Mouse (Mus musculus): ENCODE measurements around the gene Glod4. TPM values are rescaled to one million over a fixed set of nuclear protein-coding genes. Genes with fewer than 3 reads are reported as not detected.

The Glod4 gene
- total and polyA plus RNA-seq, 3 experiments: 121 to 190 (median 161) TPM

- peak; percentile 42 for DNase-seq (ENCODE audit: extremely low read depth)
- H3K27ac ChIP-seq (ENCODE audit: insufficient read depth, low read depth): no peak overlapping the region
- no peak overlapping the region for H3K4me2 ChIP-seq (ENCODE audit: insufficient read depth, low read depth, poor library complexity, severe bottlenecking)
- H3K4me1 ChIP-seq (ENCODE audit: control insufficient read depth in 1 of 2, insufficient read depth in 2 of 2): peaks cover 6 to 41% of the 10 kb centered on the region in 2 experiments
- no peak overlapping the region for H3K9ac ChIP-seq (ENCODE audit: insufficient read depth, low read depth)
- dilution Hi-C loops (cut with MboI; ENCODE audit: extremely low pct_ligation_motif_present, extremely low pct_unique_long_range_greater_than_20kb, low sequenced_read_pairs) (no loop called here), in situ Hi-C loops (cut with MboI; ENCODE audit: low pct_ligation_motif_present, low pct_unique_long_range_greater_than_20kb, low sequenced_read_pairs) (loop anchor here (10.0 kb wide), 1 partner anchor 129 kb away; the partner anchor contains the start of gene Rflnb)
- TF ChIP-seq IRF4 (IDR thresholded peaks at IDR 0.05; ENCODE audit: low read depth, low read length): peak; percentile 55
- TF ChIP-seq SIN3A (IDR thresholded peaks at IDR 0.05; ENCODE audit: low read length): peak; percentile 9; the same call in 1 of the 2 replicates
- TF ChIP-seq RAD21 (IDR thresholded peaks at IDR 0.05; ENCODE audit: low read depth, low read length): no peak
- no peak for TF ChIP-seq ELF1 (IDR thresholded peaks at IDR 0.05; ENCODE audit: low read depth, low read length)
- TF ChIP-seq MAZ (IDR thresholded peaks at IDR 0.05; ENCODE audit: low read depth, low read length): no peak
- TF ChIP-seq BHLHE40 (IDR thresholded peaks at IDR 0.05; ENCODE audit: low read depth, low read length): peak; percentile 36
- TF ChIP-seq MAX (IDR thresholded peaks at IDR 0.05; ENCODE audit: low read length): no peak
- no peak for TF ChIP-seq CTCF (conservative IDR thresholded peaks at IDR 0.05 in 1 of 2, IDR thresholded peaks at IDR 0.05 in 1 of 2; ENCODE audit: low read depth in 2 of 2, low read length in 2 of 2)
- TF ChIP-seq TCF12 (IDR thresholded peaks at IDR 0.05; ENCODE audit: low read depth, low read length): 0 out of 2 replicates have a peak, but pooled peaks have one; percentile 21
- TF ChIP-seq CHD2 (IDR thresholded peaks at IDR 0.05; ENCODE audit: low read length): peak; percentile 55; the same call in 1 of the 2 replicates
- no peak for TF ChIP-seq PAX5 (IDR thresholded peaks at IDR 0.05; ENCODE audit: low read length)
- no peak for TF ChIP-seq KAT2A (IDR thresholded peaks at IDR 0.05; ENCODE audit: insufficient replicate concordance, low read length)
- 0 out of 2 replicates have a peak, but pooled peaks have one; percentile 32 for TF ChIP-seq JUN (IDR thresholded peaks at IDR 0.05; ENCODE audit: insufficient read depth, low read depth, low read length)
- no peak for TF ChIP-seq E2F4 (IDR thresholded peaks at IDR 0.05; ENCODE audit: insufficient replicate concordance, low read depth, low read length)
- TF ChIP-seq MAFK (IDR thresholded peaks at IDR 0.05; ENCODE audit: insufficient replicate concordance, low read length): no peak
- TF ChIP-seq MYC (IDR thresholded peaks at IDR 0.05; ENCODE audit: low read depth, low read length): peak; percentile 53; the same call in 1 of the 2 replicates
- TF ChIP-seq POLR2AphosphoS2 (IDR thresholded peaks at IDR 0.05; ENCODE audit: low read depth, low read length): no peak
- TF ChIP-seq JUND (conservative IDR thresholded peaks at IDR 0.05; ENCODE audit: low read depth, low read length): peak; percentile 43; the same call in 1 of the 2 replicates
- TF ChIP-seq ETS1 (conservative IDR thresholded peaks at IDR 0.05; ENCODE audit: low read depth, low read length): no peak
- TF ChIP-seq ZKSCAN1 (IDR thresholded peaks at IDR 0.05; ENCODE audit: borderline replicate concordance, low read depth, low read length): no peak
- 0 out of 2 replicates have a peak, but pooled peaks have one; percentile 15 for TF ChIP-seq HCFC1 (IDR thresholded peaks at IDR 0.05; ENCODE audit: low read depth, low read length)
- TF ChIP-seq NELFE (IDR thresholded peaks at IDR 0.05; ENCODE audit: low read depth, low read length): no peak
- peak; percentile 56 for TF ChIP-seq ZNF384 (IDR thresholded peaks at IDR 0.05; ENCODE audit: low read depth, low read length)
- TF ChIP-seq EP300 (IDR thresholded peaks at IDR 0.05; ENCODE audit: low read length): peak; percentile 58
- TF ChIP-seq USF2 (conservative IDR thresholded peaks at IDR 0.05; ENCODE audit: low read depth, low read length): no peak
- H3K27me3 ChIP-seq (replicated peaks): no peaks in the 10 kb centered on the region
- H3K4me3 ChIP-seq (replicated peaks in 1 of 3; ENCODE audit: low read depth in 2 of 3, low read length in 2 of 3, poor library complexity in 1 of 3): no peak overlapping the region
- peaks cover 35 to 79% of the 10 kb centered on the region in 2 experiments for H3K36me3 ChIP-seq (replicated peaks in 1 of 2; ENCODE audit: control insufficient read depth in 1 of 2, insufficient read depth in 1 of 2, low read length in 1 of 2)
- H3K79me2 ChIP-seq (replicated peaks; ENCODE audit: control insufficient read depth, extremely low read depth, insufficient read depth, poor library complexity, severe bottlenecking): no peaks in the 10 kb centered on the region
- H3K9me3 ChIP-seq (replicated peaks; ENCODE audit: low read length): no peaks in the 10 kb centered on the region
These were observed 90.1 kb downstream of the Glod4 start for GRCm38 (mm10) chr11:76153236-76153951.

All from CH12.LX (cell line).